In the genomic region with DNA sequence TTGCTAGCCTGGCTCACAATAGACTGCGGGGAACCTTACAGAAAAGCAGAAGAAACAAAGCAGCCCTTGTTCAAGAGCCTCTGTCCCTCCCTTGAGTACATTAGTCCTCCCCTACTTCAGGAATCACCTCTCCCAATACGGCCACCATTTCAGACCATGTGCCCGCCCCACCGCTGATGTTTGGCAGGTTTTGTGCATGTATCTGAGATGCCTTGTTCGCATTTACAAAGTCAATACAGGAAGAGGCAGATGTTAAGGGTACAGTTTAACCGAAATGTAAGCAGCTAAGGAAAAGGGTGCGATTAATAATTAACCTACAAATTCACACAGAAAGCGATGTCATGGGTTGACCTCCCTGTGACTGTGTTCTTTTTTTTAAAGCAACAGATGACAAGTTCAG, we compare ENCODE assay signal across 15 mouse cellular contexts.
DNase-seq lines count a peak whose midpoint lies in the region; ATAC-seq and TF ChIP-seq lines count a peak whose summit lies in the region.
"Had no signal": no experiment of that assay in that cellular context is flagged by ENCODE, and none has a peak within 500 bp of the region (broad histone marks: within the 10 kb centered on the region; RNA-seq: fewer than 3 reads in every experiment).

No protein-coding gene starts in this region.

- no peaks in the 10 kb centered on the region for H3K27me3 ChIP-seq in lung, embryonic 14.5 days (ENCODE audit: insufficient read depth, low read length)
- H3K27me3 ChIP-seq in kidney, embryonic 15.5 days = no peaks in the 10 kb centered on the region
- no peaks in the 10 kb centered on the region for H3K27me3 ChIP-seq in liver, embryonic 12.5 days (replicated peaks)
- H3K27me3 ChIP-seq in stomach, embryonic 15.5 days (replicated peaks) = no peaks in the 10 kb centered on the region
- H3K27me3 ChIP-seq in forebrain, embryonic 11.5 days (ENCODE audit: control insufficient read depth, insufficient read depth, low read length) = no peaks in the 10 kb centered on the region
- H3K27me3 ChIP-seq: midbrain, embryonic 13.5 days had no signal

- H3K9me3 ChIP-seq in lung, embryonic 14.5 days (ENCODE audit: low read depth, low read length) = no peaks in the 10 kb centered on the region
- H3K9me3 ChIP-seq in kidney, embryonic 15.5 days (replicated peaks) = no peaks in the 10 kb centered on the region
- no peaks in the 10 kb centered on the region for H3K9me3 ChIP-seq in liver, embryonic 12.5 days (replicated peaks)
- H3K9me3 ChIP-seq in stomach, embryonic 15.5 days = no peaks in the 10 kb centered on the region
- no peaks in the 10 kb centered on the region for H3K9me3 ChIP-seq in forebrain, embryonic 11.5 days (ENCODE audit: control insufficient read depth, low read length)
- H3K9me3 ChIP-seq: midbrain, embryonic 13.5 days had no signal

- 64% methylated on average over 8 of the region's 8 CpGs for WGBS in lung, embryonic 14.5 days
- WGBS in kidney, embryonic 15.5 days = 51% methylated on average over 8 of the region's 8 CpGs
- WGBS in liver, embryonic 12.5 days (ENCODE audit: insufficient replicate concordance) = 72% methylated on average over 8 of the region's 8 CpGs
- WGBS in stomach, embryonic 15.5 days = 67% methylated on average over 8 of the region's 8 CpGs
- WGBS in forebrain, embryonic 11.5 days = 87% methylated on average over 8 of the region's 8 CpGs

- peak overlapping the region; percentile 72; the same call in 1 of the 2 replicates for H3K27ac ChIP-seq in lung, embryonic 14.5 days (ENCODE audit: low read depth)
- H3K27ac ChIP-seq in kidney, embryonic 15.5 days = peak overlapping the region; percentile 80
- no peak overlapping the region; the same call in 1 of the 2 replicates for H3K27ac ChIP-seq in liver, embryonic 12.5 days
- peak overlapping the region; percentile 73 for H3K27ac ChIP-seq in stomach, embryonic 15.5 days
- no peak overlapping the region for H3K27ac ChIP-seq in forebrain, embryonic 11.5 days (ENCODE audit: low read depth, low read length)
- H3K27ac ChIP-seq: heart, adult 2 months; midbrain, embryonic 13.5 days had no signal

- H3K4me3 ChIP-seq in lung, embryonic 14.5 days (ENCODE audit: low read depth, low read length) = no peak overlapping the region
- no peak overlapping the region for H3K4me3 ChIP-seq in kidney, embryonic 15.5 days (replicated peaks)
- no peak overlapping the region for H3K4me3 ChIP-seq in liver, embryonic 12.5 days
- H3K4me3 ChIP-seq in stomach, embryonic 15.5 days (replicated peaks) = no peak overlapping the region
- no peak overlapping the region for H3K4me3 ChIP-seq in forebrain, embryonic 11.5 days (ENCODE audit: low read depth, low read length)
- H3K4me3 ChIP-seq: heart, adult 2 months; midbrain, embryonic 13.5 days had no signal

- 0 out of 2 replicates have a peak overlapping the region, but pooled peaks have one; percentile 4 for H3K4me2 ChIP-seq in lung, embryonic 14.5 days
- H3K4me2 ChIP-seq in kidney, embryonic 15.5 days = 0 out of 2 replicates have a peak overlapping the region, but pooled peaks have one; percentile 32
- H3K4me2 ChIP-seq in liver, embryonic 12.5 days = no peak overlapping the region
- H3K4me2 ChIP-seq in stomach, embryonic 15.5 days = peak overlapping the region; percentile 10; the same call in 1 of the 2 replicates
- no peak overlapping the region for H3K4me2 ChIP-seq in forebrain, embryonic 11.5 days (ENCODE audit: low read depth, low read length, severe bottlenecking)
- H3K4me2 ChIP-seq: midbrain, embryonic 13.5 days had no signal

- ATAC-seq in lung, embryonic 14.5 days (ENCODE audit: insufficient read depth) = peak; percentile 81
- peak; percentile 84 for ATAC-seq in kidney, embryonic 15.5 days (replicated peaks; ENCODE audit: low FRiP score)
- peak; percentile 62; the same call in 1 of the 2 replicates for ATAC-seq in liver, embryonic 12.5 days
- peak; percentile 92 for ATAC-seq in stomach, embryonic 15.5 days (ENCODE audit: insufficient read depth, low FRiP score, low read depth)
- ATAC-seq in forebrain, embryonic 11.5 days (replicated peaks; ENCODE audit: low FRiP score) = no peak
- ATAC-seq in CD4-positive, CD25-positive, alpha-beta regulatory T cell, adult 4 months = no peak
- ATAC-seq: hindbrain, embryonic 16.5 days; midbrain, embryonic 13.5 days had no signal

- no peak for TF ChIP-seq CTCF in lung, embryonic 14.5 days (IDR thresholded peaks at IDR 0.05; ENCODE audit: low read depth)

- peak; percentile 60 for DNase-seq in lung, embryonic 14.5 days
- no peak for DNase-seq in lung, postnatal 14 days
- no peak for DNase-seq in gastrocnemius, adult 18-20 months (ENCODE audit: low spot score)
- DNase-seq in forebrain, embryonic 11.5 days (ENCODE audit: low spot score) = no peak
- DNase-seq: adrenal gland, postnatal 36 days; embryo, embryonic 11 days; heart, adult 2 months; heart, postnatal 10 days; spleen, adult 18-20 months had no signal

- H3K4me1 ChIP-seq in lung, embryonic 14.5 days (ENCODE audit: insufficient read depth) = no peaks in the 10 kb centered on the region
- peaks cover 9% of the 10 kb centered on the region; the same call in 1 of the 2 replicates for H3K4me1 ChIP-seq in kidney, embryonic 15.5 days
- H3K4me1 ChIP-seq in liver, embryonic 12.5 days = no peaks in the 10 kb centered on the region
- no peaks in the 10 kb centered on the region for H3K4me1 ChIP-seq in stomach, embryonic 15.5 days
- H3K4me1 ChIP-seq in forebrain, embryonic 11.5 days (replicated peaks; ENCODE audit: control insufficient read depth, insufficient read depth, low read length) = 0 out of 2 replicates have a peak, but pooled peaks cover 2% of the 10 kb centered on the region
- H3K4me1 ChIP-seq: midbrain, embryonic 13.5 days had no signal

- H3K9ac ChIP-seq in lung, embryonic 14.5 days = no peak overlapping the region
- H3K9ac ChIP-seq in kidney, embryonic 15.5 days = no peak overlapping the region
- no peak overlapping the region for H3K9ac ChIP-seq in liver, embryonic 12.5 days
- H3K9ac ChIP-seq in stomach, embryonic 15.5 days = no peak overlapping the region
- no peak overlapping the region for H3K9ac ChIP-seq in forebrain, embryonic 11.5 days (ENCODE audit: low read length)
- H3K9ac ChIP-seq: midbrain, embryonic 13.5 days had no signal

- no peaks in the 10 kb centered on the region for H3K36me3 ChIP-seq in lung, embryonic 14.5 days (ENCODE audit: insufficient read depth)
- H3K36me3 ChIP-seq in kidney, embryonic 15.5 days = no peaks in the 10 kb centered on the region
- H3K36me3 ChIP-seq in liver, embryonic 12.5 days = no peaks in the 10 kb centered on the region
- H3K36me3 ChIP-seq in stomach, embryonic 15.5 days = no peaks in the 10 kb centered on the region
- H3K36me3 ChIP-seq in forebrain, embryonic 11.5 days (ENCODE audit: control insufficient read depth, insufficient read depth, low read length) = no peaks in the 10 kb centered on the region
- H3K36me3 ChIP-seq: midbrain, embryonic 13.5 days had no signal

Comparison
In these comparisons a context has a peak if more than half of its experiments do, and no peak if none do; other contexts are left out.
1. ATAC-seq: peak in lung, embryonic 14.5 days (single experiment), kidney, embryonic 15.5 days (single experiment), liver, embryonic 12.5 days (single experiment) and stomach, embryonic 15.5 days (single experiment); none in forebrain, embryonic 11.5 days (single experiment) and CD4-positive, CD25-positive, alpha-beta regulatory T cell, adult 4 months (single experiment).
2. H3K27ac ChIP-seq: peak in lung, embryonic 14.5 days (single experiment), kidney, embryonic 15.5 days (single experiment) and stomach, embryonic 15.5 days (single experiment); none in liver, embryonic 12.5 days (single experiment) and forebrain, embryonic 11.5 days (single experiment).
3. H3K4me2 ChIP-seq: peak in lung, embryonic 14.5 days (single experiment), kidney, embryonic 15.5 days (single experiment) and stomach, embryonic 15.5 days (single experiment); none in liver, embryonic 12.5 days (single experiment) and forebrain, embryonic 11.5 days (single experiment).